Mouse (Mus musculus) brown adipose tissue, adult 24 weeks (tissue): ENCODE measurements around the gene Ncl. TPM values are rescaled to one million over a fixed set of nuclear protein-coding genes. Genes with fewer than 3 reads are reported as not detected.
A peak's percentile ranks its signal among the peaks of the same experiment; 100 is the strongest.

Source experiments
- H3K27ac ChIP-seq: fragments of 200-500 bp; replicated peaks from 2 replicates; pipeline ENCODE4 v1.5.1; 2012; ENCODE audit warnings: low read depth, mild to moderate bottlenecking, low read length
- H3K4me1 ChIP-seq: fragments of 200-500 bp; 2 replicates; pipeline ENCODE4 v1.6.1; 2012; ENCODE audit warnings: low read length, mixed read lengths; ENCODE audit not compliant: control insufficient read depth, insufficient read depth, insufficient read length
- H3K4me3 ChIP-seq: fragments of 200-500 bp; 2 replicates; pipeline ENCODE4 v1.5.1; 2012; ENCODE audit warnings: low read depth, mild to moderate bottlenecking, low read length, moderate library complexity; ENCODE audit not compliant: insufficient read depth
- polyA plus RNA-seq: library from polyadenylated mRNA; stranded (reverse); fragments of >200 nt; gene quantifications from 2 replicates; pipeline ENCODE4 v1.2.4, GENCODE M21; 2012; ENCODE audit not compliant: missing spikeins, insufficient read depth, insufficient read length

Gene Ncl
- polyA plus RNA-seq: 88.2 and 112 TPM in 2 replicates

- Histone ChIP-seq H3K27ac (peak within 1 kb of the TSS; percentile 76), H3K4me3 (peak within 1 kb of the TSS; percentile 81), H3K4me1 (peaks cover 7% of the 10 kb centered on the region)
These were observed at the start of gene Ncl for GRCm38 (mm10) chr1:86358906-86359797. Ncl (minus strand) TSS chr1:86359400.

GRCm38 (mm10) chr1:86408515-86408914 lies 49.3 kb upstream of the Ncl start:
- Histone ChIP-seq H3K27ac (no peak overlapping the region), H3K4me1 (peaks cover 11% of the 10 kb centered on the region), H3K4me3 (no peak overlapping the region)

GRCm38 (mm10) chr1:86406914-86407313 lies 47.7 kb upstream of the Ncl start:
- peak overlapping the region; percentile 70 for H3K27ac ChIP-seq
- no peak overlapping the region for H3K4me3 ChIP-seq
- peaks cover 13% of the 10 kb centered on the region for H3K4me1 ChIP-seq

DNA sequence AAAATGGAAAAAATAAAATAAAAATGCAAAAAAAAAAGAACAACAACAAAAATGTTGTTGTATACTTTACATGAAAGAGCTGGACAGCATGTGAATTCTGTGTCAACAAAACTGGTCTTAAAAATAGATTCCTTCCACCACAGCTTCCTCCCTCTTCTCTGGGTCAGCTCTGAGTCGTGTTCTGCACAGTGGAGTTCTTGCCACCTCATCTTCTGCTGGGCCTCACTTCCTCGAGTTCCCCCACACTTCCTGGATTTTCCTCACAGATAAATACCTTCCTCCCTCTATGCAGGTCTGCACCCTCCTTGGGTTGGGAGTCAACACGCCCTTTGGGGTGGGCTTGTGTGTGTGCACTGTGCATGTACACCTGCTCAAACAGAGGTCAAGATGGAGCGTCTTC lies 47.1 kb upstream of the Ncl start:
- Histone ChIP-seq H3K27ac (peak overlapping the region; percentile 70), H3K4me3 (no peak overlapping the region), H3K4me1 (peaks cover 13% of the 10 kb centered on the region)

GRCm38 (mm10) chr1:86404834-86405233 lies 45.6 kb upstream of the Ncl start:
- Histone ChIP-seq H3K4me1 (peaks cover 13% of the 10 kb centered on the region), H3K4me3 (no peak overlapping the region), H3K27ac (no peak overlapping the region)

DNA sequence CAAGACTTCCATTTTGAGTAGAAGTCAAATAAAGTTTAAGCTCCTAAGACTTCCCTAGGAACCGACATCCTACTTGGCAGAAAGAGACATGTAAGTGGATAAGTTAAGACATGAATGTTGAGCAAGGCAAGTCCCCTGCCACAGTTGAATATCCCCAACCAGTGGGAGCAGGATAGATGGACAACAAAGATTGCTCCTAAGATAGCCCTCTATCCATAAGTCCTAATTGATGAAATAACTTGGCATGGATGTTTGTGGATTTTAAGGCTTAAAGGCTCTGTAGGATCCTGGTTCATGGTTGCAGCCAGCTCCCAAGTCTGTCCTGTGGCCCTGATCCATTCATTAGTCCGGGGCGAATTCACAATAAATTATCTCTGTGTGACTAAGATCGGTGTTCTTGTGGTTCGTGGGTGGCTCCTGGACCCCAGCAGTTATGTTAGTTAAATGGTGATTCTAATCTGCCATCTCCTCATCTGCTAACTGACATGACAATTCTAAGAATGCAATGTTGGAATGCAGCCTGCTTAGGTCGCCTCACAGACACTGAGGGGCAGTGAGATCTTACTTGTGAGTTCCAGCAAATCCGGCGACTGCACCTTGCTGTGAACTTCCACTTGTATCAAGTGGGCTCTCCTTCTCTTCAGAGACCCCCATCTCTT lies 41.0 kb upstream of the Ncl start:
- H3K4me1 ChIP-seq: peaks cover 2% of the 10 kb centered on the region

GRCm38 (mm10) chr1:86399322-86399721 lies 40.1 kb upstream of the Ncl start:
- H3K4me3 ChIP-seq: no peak overlapping the region
- peaks cover 2% of the 10 kb centered on the region for H3K4me1 ChIP-seq
- H3K27ac ChIP-seq: no peak overlapping the region

More for the DNA sequence above, 41.0 kb upstream of the Ncl start:
- Histone ChIP-seq H3K27ac (no peak overlapping the region), H3K4me3 (no peak overlapping the region)

DNA sequence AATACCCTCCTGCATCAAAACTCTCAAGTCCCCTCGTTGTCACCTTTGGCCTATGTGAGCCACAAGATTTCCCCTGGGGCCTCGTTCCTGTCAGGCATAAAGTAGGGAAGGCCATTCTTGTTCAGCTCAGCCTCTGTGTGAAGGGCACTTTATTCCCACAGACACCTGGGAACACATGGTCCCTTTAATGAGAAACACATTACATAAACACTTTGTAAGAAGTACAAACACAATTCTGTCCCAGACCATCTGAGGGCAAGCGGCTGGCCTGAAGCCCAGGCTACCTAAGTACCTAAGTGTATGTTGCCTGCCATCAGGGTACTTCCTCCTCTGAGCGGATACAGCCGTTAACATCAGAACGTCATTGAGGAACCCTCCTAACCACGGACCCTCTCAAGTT lies 39.0 kb upstream of the Ncl start:
- H3K27ac ChIP-seq: no peak overlapping the region
- no peak overlapping the region for H3K4me3 ChIP-seq
- H3K4me1 ChIP-seq: peaks cover 1% of the 10 kb centered on the region

DNA sequence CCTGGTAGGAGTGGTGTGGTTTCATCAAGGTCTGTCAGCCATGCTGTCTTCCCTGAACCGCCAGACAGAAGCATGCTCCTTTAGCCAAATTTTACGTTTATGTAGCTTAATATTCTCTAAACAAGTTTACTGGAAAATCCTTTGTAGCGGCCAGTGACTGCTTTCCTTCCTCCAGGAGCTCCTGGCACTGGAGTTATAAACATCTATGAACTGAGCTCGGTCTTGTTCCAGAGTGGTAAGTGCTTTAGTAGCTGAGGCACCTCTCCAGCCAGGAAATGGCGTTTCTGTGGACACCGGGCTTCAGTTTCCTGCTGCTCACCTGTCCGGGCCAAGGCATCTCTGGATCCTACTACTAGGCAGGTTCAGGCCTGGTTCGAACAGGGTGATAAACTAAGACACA lies 38.4 kb upstream of the Ncl start:
- Histone ChIP-seq H3K4me3 (no peak overlapping the region), H3K27ac (no peak overlapping the region)

DNA sequence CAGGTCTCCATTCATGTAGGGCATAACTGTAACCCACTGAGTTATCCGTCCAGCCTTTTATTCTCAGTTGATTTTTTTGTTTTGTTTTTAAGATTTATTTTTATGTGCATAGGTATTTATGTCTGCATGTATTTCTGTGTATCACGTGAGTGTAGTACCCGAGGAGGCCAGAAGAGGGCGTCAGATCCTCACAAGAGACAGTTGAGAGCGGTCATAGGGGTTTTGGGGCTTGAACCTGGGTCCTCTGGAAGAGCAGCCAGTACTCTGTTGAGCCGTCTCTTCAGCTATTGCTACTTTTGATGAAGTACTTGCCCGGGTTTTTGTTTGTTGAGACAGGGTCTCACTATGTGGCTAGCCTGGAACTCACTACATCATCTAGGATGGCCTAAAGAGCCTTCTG lies 36.7 kb upstream of the Ncl start:
- Histone ChIP-seq H3K4me3 (no peak overlapping the region), H3K4me1 (no peaks in the 10 kb centered on the region), H3K27ac (no peak overlapping the region)

More for the DNA sequence above, 38.4 kb upstream of the Ncl start:
- no peaks in the 10 kb centered on the region for H3K4me1 ChIP-seq

GRCm38 (mm10) chr1:86394246-86394645 lies 35.0 kb upstream of the Ncl start:
- Histone ChIP-seq H3K4me1 (no peaks in the 10 kb centered on the region), H3K27ac (no peak overlapping the region), H3K4me3 (no peak overlapping the region)

DNA sequence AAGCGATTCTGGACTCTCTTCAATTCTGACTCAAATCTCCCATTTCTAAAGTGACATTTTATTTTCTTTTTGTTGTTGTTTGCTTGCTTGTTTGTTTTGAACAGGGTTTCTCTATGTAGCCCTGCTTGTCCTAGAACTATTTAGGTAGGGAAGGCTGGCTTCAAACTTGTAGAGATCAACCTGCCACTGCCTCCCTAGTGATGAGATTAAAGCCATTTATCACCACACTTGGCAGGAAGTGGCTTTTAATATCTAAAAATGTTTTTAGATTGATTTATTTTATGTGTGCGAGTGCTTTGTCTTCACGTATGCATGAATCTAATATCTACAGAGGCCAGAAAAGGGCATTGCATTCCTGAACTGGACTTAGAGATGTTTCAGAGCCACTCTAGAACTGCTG lies 34.0 kb upstream of the Ncl start:
- H3K27ac ChIP-seq: no peak overlapping the region
- H3K4me1 ChIP-seq: no peaks in the 10 kb centered on the region
- H3K4me3 ChIP-seq: no peak overlapping the region

DNA sequence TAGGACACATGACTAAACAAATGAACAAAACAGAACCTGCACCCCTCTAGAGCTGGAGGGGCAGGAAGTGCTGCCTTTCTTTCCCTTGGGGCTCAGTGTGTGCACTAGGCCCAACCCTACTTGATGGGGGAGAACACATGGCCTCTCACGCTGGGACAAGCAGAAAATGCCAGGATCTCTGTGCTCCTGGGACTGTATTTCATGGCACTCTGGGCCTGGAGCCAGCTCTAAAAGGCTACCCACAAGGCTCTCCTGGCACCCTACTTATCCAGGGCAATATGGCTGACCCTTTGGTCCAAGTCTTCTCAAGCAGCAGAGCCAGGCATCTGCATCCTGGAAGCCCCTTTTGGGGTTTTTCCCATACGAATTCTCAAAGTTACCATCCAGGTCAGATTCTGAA lies 32.2 kb upstream of the Ncl start:
- no peaks in the 10 kb centered on the region for H3K4me1 ChIP-seq
- no peak overlapping the region for H3K4me3 ChIP-seq
- H3K27ac ChIP-seq: no peak overlapping the region

DNA sequence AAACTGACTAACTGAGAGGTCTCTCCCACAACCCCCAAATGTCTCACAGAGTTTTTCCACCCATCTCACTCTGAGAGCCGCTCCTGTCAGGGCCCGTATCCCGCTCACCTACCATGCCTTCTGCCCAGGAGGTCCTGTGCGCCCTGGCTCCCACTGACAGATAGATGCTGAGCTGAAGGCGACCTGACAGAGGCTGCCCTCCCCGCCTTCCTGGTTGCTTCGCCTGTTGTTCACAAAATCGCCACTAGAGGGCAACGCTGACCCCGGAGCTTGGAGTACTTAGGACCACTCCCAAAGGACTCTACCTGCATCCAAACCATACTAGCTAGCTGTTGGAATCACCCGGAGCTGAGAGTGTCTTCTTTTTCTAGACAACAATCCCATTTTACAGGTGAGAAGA lies 30.0 kb upstream of the Ncl start:
- Histone ChIP-seq H3K4me1 (no peaks in the 10 kb centered on the region), H3K4me3 (no peak overlapping the region), H3K27ac (no peak overlapping the region)

DNA sequence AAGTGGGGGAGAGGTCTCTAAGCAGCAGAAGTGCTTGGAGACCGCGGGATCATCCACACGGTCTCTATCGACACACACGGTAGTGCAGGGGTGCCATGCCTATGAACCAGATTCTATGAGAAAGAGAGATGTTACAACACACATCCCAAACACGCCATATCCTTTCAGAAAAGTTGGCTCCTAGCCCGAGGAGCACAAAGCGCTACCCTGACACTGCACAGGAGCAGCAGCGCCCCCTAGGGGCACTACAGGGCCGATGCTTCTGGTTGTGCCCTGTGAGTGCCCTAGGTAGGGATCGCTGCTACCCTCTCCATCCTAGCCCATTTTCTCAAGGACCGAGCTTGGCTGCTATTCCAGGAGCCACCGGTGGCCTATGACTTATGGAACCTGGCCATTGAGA lies 21.8 kb upstream of the Ncl start:
- Histone ChIP-seq H3K4me3 (peak overlapping the region; percentile 17; the same call in 1 of the 2 replicates), H3K4me1 (peaks cover 10% of the 10 kb centered on the region), H3K27ac (no peak overlapping the region)

DNA sequence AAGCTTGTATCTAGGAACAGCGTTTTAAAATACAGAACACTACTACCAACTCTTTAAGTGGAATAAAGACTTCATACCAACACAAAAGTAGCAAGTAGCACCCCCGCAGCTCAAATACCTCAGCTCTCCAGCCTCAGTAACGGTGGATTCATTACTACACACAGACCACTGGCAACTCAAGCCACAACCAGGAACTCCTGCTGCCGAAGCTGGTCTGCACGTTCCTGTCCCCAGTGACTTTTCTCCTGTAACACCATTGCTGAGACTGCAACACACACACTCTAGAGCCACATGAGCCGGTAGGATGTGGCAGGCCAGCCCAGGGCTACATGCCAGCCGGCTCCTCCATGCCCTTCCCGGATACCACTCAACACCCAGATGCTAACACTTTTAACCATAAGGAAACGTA lies 20.0 kb upstream of the Ncl start:
- no peak overlapping the region for H3K4me3 ChIP-seq
- peaks cover 10% of the 10 kb centered on the region for H3K4me1 ChIP-seq
- no peak overlapping the region for H3K27ac ChIP-seq
